ENCODE assay signal across 8 mouse cellular contexts in genomic region chr4:108848505-108848848, GRCm38 (mm10). TPM values are rescaled to one million over a fixed set of nuclear protein-coding genes. Genes with fewer than 3 reads are reported as not detected.
DNase-seq lines count a peak whose midpoint lies in the region; ATAC-seq and TF ChIP-seq lines count a peak whose summit lies in the region.

TSS of gene A730015C16Rik (minus strand) at chr4:108848619.

- no peak for DNase-seq in heart, postnatal 25 days (ENCODE audit: low spot score)
- peak; percentile 34 for DNase-seq in urinary bladder, adult 2 months (ENCODE audit: low spot score)
- no peak for DNase-seq in urinary bladder, postnatal 10 days (ENCODE audit: low spot score)
- no peak for DNase-seq in limb, embryonic 14.5 days (ENCODE audit: low spot score)
- DNase-seq in natural killer cell, adult 2 months (ENCODE audit: low spot score in 2 of 2), result peak; percentile 9 to 36
- DNase-seq in ovary, postnatal 14 days (ENCODE audit: low spot score), result no peak

- no peak for ATAC-seq in heart, embryonic 11.5 days (replicated peaks; ENCODE audit: insufficient number of reproducible peaks, low FRiP score, low TSS enrichment)
- peak; percentile 30 for ATAC-seq in forebrain, embryonic 15.5 days (replicated peaks)
- ATAC-seq in limb, embryonic 14.5 days (ENCODE audit: low FRiP score, low read depth), result peak; percentile 17; the same call in 1 of the 2 replicates

- peak within 1 kb of the TSS; percentile 91 for H3K9ac ChIP-seq in heart, embryonic 11.5 days (ENCODE audit: low read depth, low read length)
- peak within 1 kb of the TSS; percentile 71 for H3K9ac ChIP-seq in forebrain, embryonic 15.5 days (replicated peaks)
- peak within 1 kb of the TSS; percentile 82 for H3K9ac ChIP-seq in limb, embryonic 14.5 days (ENCODE audit: low read depth, low read length, severe bottlenecking)

- no peaks in the 10 kb centered on the region for H3K27me3 ChIP-seq in heart, embryonic 11.5 days (ENCODE audit: control insufficient read depth, insufficient read depth, low read length)
- H3K27me3 ChIP-seq in forebrain, embryonic 15.5 days, result no peaks in the 10 kb centered on the region
- no peaks in the 10 kb centered on the region for H3K27me3 ChIP-seq in limb, embryonic 14.5 days (ENCODE audit: control insufficient read depth, insufficient read depth, low read length)

- peak within 1 kb of the TSS; percentile 94 for H3K4me3 ChIP-seq in heart, embryonic 11.5 days (ENCODE audit: low read depth, low read length)
- peak within 1 kb of the TSS; percentile 82 for H3K4me3 ChIP-seq in forebrain, embryonic 15.5 days
- H3K4me3 ChIP-seq in limb, embryonic 14.5 days (replicated peaks; ENCODE audit: low read length), result peak within 1 kb of the TSS; percentile 81

- H3K4me2 ChIP-seq in heart, embryonic 11.5 days, result peak within 1 kb of the TSS; percentile 98
- H3K4me2 ChIP-seq in forebrain, embryonic 15.5 days (replicated peaks), result peak within 1 kb of the TSS; percentile 96
- H3K4me2 ChIP-seq in limb, embryonic 14.5 days (replicated peaks; ENCODE audit: low read depth, low read length, severe bottlenecking), result peak within 1 kb of the TSS; percentile 94

- WGBS in heart, embryonic 11.5 days (ENCODE audit: insufficient replicate concordance), result 7% methylated on average over 20 of the region's 20 CpGs
- WGBS in forebrain, embryonic 15.5 days, result 14% methylated on average over 20 of the region's 20 CpGs
- 11% methylated on average over 20 of the region's 20 CpGs for WGBS in limb, embryonic 14.5 days

- peak within 1 kb of the TSS; percentile 93 for H3K27ac ChIP-seq in heart, embryonic 11.5 days (ENCODE audit: low read depth, low read length)
- H3K27ac ChIP-seq in forebrain, embryonic 15.5 days (replicated peaks), result peak within 1 kb of the TSS; percentile 90
- peak within 1 kb of the TSS; percentile 87 for H3K27ac ChIP-seq in limb, embryonic 14.5 days (replicated peaks; ENCODE audit: low read depth, low read length)

- peaks cover 8% of the 10 kb centered on the region; the same call in 1 of the 2 replicates for H3K4me1 ChIP-seq in heart, embryonic 11.5 days (ENCODE audit: control insufficient read depth, insufficient read depth, low read length)
- peaks cover 27% of the 10 kb centered on the region for H3K4me1 ChIP-seq in forebrain, embryonic 15.5 days
- peaks cover 12% of the 10 kb centered on the region for H3K4me1 ChIP-seq in limb, embryonic 14.5 days (ENCODE audit: control insufficient read depth, insufficient read depth, low read length)

- H3K36me3 ChIP-seq in heart, embryonic 11.5 days (ENCODE audit: control insufficient read depth, insufficient read depth, low read length), result 0 out of 2 replicates have a peak, but pooled peaks cover 5% of the 10 kb centered on the region
- H3K36me3 ChIP-seq in forebrain, embryonic 15.5 days, result peaks cover 9% of the 10 kb centered on the region; the same call in 1 of the 2 replicates
- peaks cover 16% of the 10 kb centered on the region for H3K36me3 ChIP-seq in limb, embryonic 14.5 days (ENCODE audit: control insufficient read depth, insufficient read depth, low read length)

- intact Hi-C loops in heart, postnatal 25 days (cut with DNase I), result loop anchor here (2.0 to 10.0 kb wide), 2 partner anchors 14 to 436 kb away; partner anchors contain the start of genes Eps15 and Txndc12

- H3K9me3 ChIP-seq in heart, embryonic 11.5 days (replicated peaks; ENCODE audit: control insufficient read depth, low read length), result no peaks in the 10 kb centered on the region
- H3K9me3 ChIP-seq in forebrain, embryonic 15.5 days, result no peaks in the 10 kb centered on the region
- H3K9me3 ChIP-seq in limb, embryonic 14.5 days (ENCODE audit: control insufficient read depth, low read length), result no peaks in the 10 kb centered on the region

- no peak for TF ChIP-seq POLR2A in limb, embryonic 14.5 days (IDR thresholded peaks at IDR 0.05; ENCODE audit: borderline replicate concordance, extremely low read depth, insufficient read depth, insufficient read length)

RNA-seq across cellular contexts. Expression of gene A730015C16Rik, which starts in this region (rescaled TPM):
- 0.59 and 1.4 TPM in 2 replicates for polyA plus RNA-seq in heart, embryonic 11.5 days (2014; fragmentation: Nextera tagmentation; extraction: Ambion mirVana)
- total RNA-seq in heart, postnatal 25 days (2021), result not detected
- 0.15 TPM in 1 of 2 replicates, not detected in the other for polyA plus RNA-seq in urinary bladder, adult 2 months (2012; rRNA removed)
- 1.2 and 2.2 TPM in 2 replicates for polyA plus RNA-seq in forebrain, embryonic 15.5 days (2015; fragmentation: Nextera tagmentation; extraction: Ambion mirVana)
- polyA plus RNA-seq in limb, embryonic 14.5 days (2012; rRNA removed), result 0.08 and 0.22 TPM in 2 replicates
- polyA plus RNA-seq in limb, embryonic 14.5 days (2014; fragmentation: Nextera tagmentation; extraction: Ambion mirVana), result 1.4 and 1.6 TPM in 2 replicates

Comparison
In these comparisons a context has a peak if more than half of its experiments do, and no peak if none do; other contexts are left out.
1. Peak in DNase-seq in urinary bladder, adult 2 months; RNA of the gene not detected or under 1 TPM.
2. DNase-seq: peak in natural killer cell, adult 2 months (2 of 2); none in heart, postnatal 25 days (single experiment), urinary bladder, postnatal 10 days (single experiment), limb, embryonic 14.5 days (single experiment) and ovary, postnatal 14 days (single experiment).
3. Peak in every context shown above with its lines, with median percentiles within 50 percentile points of each other: H3K27ac ChIP-seq, H3K4me2 ChIP-seq, H3K4me3 ChIP-seq and H3K9ac ChIP-seq.